Mouse (Mus musculus) heart, postnatal 10 days (tissue): ENCODE results near the gene Dact3. TPM values are rescaled to one million over a fixed set of nuclear protein-coding genes. Genes with fewer than 3 reads are reported as not detected.
A peak's percentile ranks its signal among the peaks of the same experiment; 100 is the strongest.

Experiments
- DNase-seq, 2 experiments: peaks; one replicate each; pipeline ENCODE4 v3.0.0; 2021
- intact Hi-C: fragments of 180-260 bp; cut with DNase I; formaldehyde crosslinking; loops from one replicate; pipeline ENCODE4 v1.15.1; 2025
- total RNA-seq, 2 experiments: library from RNA; stranded (reverse); gene quantifications; 2 replicates each; pipeline ENCODE4 v1.2.3; 2021

Dact3 gene
- total RNA-seq, 2 experiments from 2014 or later, result 28.2 to 32.7 TPM

GRCm38 (mm10) chr7:16913806-16914452, 38.8 kb downstream of the Dact3 start:
- intact Hi-C loops, result loop anchor here (1.0 to 5.0 kb wide), 2 partner anchors 19 to 52 kb away; no protein-coding TSS in a partner anchor
- peak; percentile 80 to 89 for DNase-seq

GRCm38 (mm10) chr7:16914453-16915343, 39.6 kb downstream of the Dact3 start:
- DNase-seq, result no peak

GRCm38 (mm10) chr7:16915461-16916340, 40.6 kb downstream of the Dact3 start:
- DNase-seq, result no peak
- intact Hi-C loops, result no loop called here

More at GRCm38 (mm10) chr7:16914453-16915343, 39.6 kb downstream of the Dact3 start:
- intact Hi-C loops, result loop anchor here (5.0 kb wide), 1 partner anchor 52 kb away; no protein-coding TSS in a partner anchor

- intact Hi-C loops, result no loop called here
- DNase-seq, result peak in 1 of 2 experiments; percentile 59
These were observed 41.5 kb downstream of the Dact3 start for GRCm38 (mm10) chr7:16916342-16917265.

- intact Hi-C loops, result no loop called here
- no peak for DNase-seq
These were observed 42.3 kb downstream of the Dact3 start for GRCm38 (mm10) chr7:16917447-16917846.

- intact Hi-C loops, result no loop called here
- no peak for DNase-seq
These were observed 42.9 kb downstream of the Dact3 start for GRCm38 (mm10) chr7:16918014-16918413.

- no peak for DNase-seq
- intact Hi-C loops, result no loop called here
These were observed 43.6 kb downstream of the Dact3 start for GRCm38 (mm10) chr7:16918670-16919069.

GRCm38 (mm10) chr7:16919395-16920149, 44.5 kb downstream of the Dact3 start:
- intact Hi-C loops, result loop anchor here (5.0 kb wide), 1 partner anchor 102 kb away; the partner anchor contains the start of genes Fkrp and Strn4
- DNase-seq, result no peak

GRCm38 (mm10) chr7:16920150-16920579, 45.0 kb downstream of the Dact3 start:
- no peak for DNase-seq
- intact Hi-C loops, result loop anchor here (5.0 kb wide), 1 partner anchor 103 kb away; the partner anchor contains the start of genes Fkrp and Strn4

- intact Hi-C loops, result loop anchor here (5.0 kb wide), 1 partner anchor 104 kb away; the partner anchor contains the start of genes Fkrp and Strn4
These were observed 46.0 kb downstream of the Dact3 start for GRCm38 (mm10) chr7:16920818-16921791.

GRCm38 (mm10) chr7:16921881-16922335, 46.8 kb downstream of the Dact3 start:
- intact Hi-C loops, result loop anchor here (5.0 kb wide), 1 partner anchor 105 kb away; the partner anchor contains the start of genes Fkrp and Strn4
- no peak for DNase-seq

More at GRCm38 (mm10) chr7:16920818-16921791, 46.0 kb downstream of the Dact3 start:
- peak in 1 of 2 experiments; percentile 48 for DNase-seq

GRCm38 (mm10) chr7:16922360-16922973, 47.4 kb downstream of the Dact3 start:
- intact Hi-C loops, result loop anchor here (5.0 kb wide), 1 partner anchor 105 kb away; the partner anchor contains the start of genes Fkrp and Strn4
- DNase-seq, result no peak

- intact Hi-C loops, result loop anchor here (5.0 kb wide), 1 partner anchor 106 kb away; the partner anchor contains the start of genes Fkrp and Strn4
- no peak for DNase-seq
These were observed 48.3 kb downstream of the Dact3 start for GRCm38 (mm10) chr7:16923283-16924036.

GRCm38 (mm10) chr7:16924037-16924834, 49.1 kb downstream of the Dact3 start, which contains the start of gene Calm3:
Gene Calm3 (minus strand): TSS chr7:16924114.
- intact Hi-C loops, result loop anchor here (5.0 kb wide), 1 partner anchor 107 kb away; the partner anchor contains the start of genes Fkrp and Strn4
- DNase-seq, result peak; percentile 100

- intact Hi-C loops, result no loop called here
- no peak for DNase-seq
These were observed 53.2 kb downstream of the Dact3 start for GRCm38 (mm10) chr7:16928341-16928740.
